Mouse (Mus musculus) heart, adult 2 months (tissue): Measurements from ENCODE around the gene Gm17651.

Experiments
- CTCF ChIP-seq: fragments of 200-600 bp; IDR thresholded peaks from 2 replicates; pipeline ENCODE4 v1.8.1; 2022; ENCODE audit warnings: antibody characterized with exemption, mild to moderate bottlenecking, moderate library complexity
- EP300 ChIP-seq: fragments of 200-500 bp; IDR thresholded peaks from 2 replicates; pipeline ENCODE4 v1.6.1; 2011; ENCODE audit warnings: low read depth, low read length, control low read depth; ENCODE audit not compliant: insufficient read depth
- POLR2A ChIP-seq: fragments of 200-500 bp; IDR thresholded peaks from 2 replicates; pipeline ENCODE4 v1.6.1; 2011; ENCODE audit warnings: mild to moderate bottlenecking, low read depth, low read length, control low read depth; ENCODE audit not compliant: insufficient read depth

GRCm38 (mm10) chr3:97658426-97659193, 15.9 kb downstream of the Gm17651 start:
- TF ChIP-seq POLR2A: 0 out of 2 replicates have a peak, but pooled peaks have one; percentile 13
- no peak for TF ChIP-seq CTCF
- TF ChIP-seq EP300: no peak
